Mouse (Mus musculus) C2C12 (cell line): Measurements from ENCODE around the gene Serpinb1a.

Experiments used
- CEBPB ChIP-seq: IDR thresholded peaks from one replicate; pipeline ENCODE4 v1.6.1; 2011; ENCODE audit warnings: low read depth, mild to moderate bottlenecking, control low read depth, moderate library complexity
- CTCF ChIP-seq: IDR thresholded peaks from one replicate; pipeline ENCODE4 v1.5.1; 2011; ENCODE audit not compliant: control insufficient read depth, insufficient read depth, insufficient read length
- FOSL1 ChIP-seq: IDR thresholded peaks from one replicate; pipeline ENCODE4 v1.8.0; 2011; ENCODE audit warnings: mild to moderate bottlenecking, low read length; ENCODE audit not compliant: poor library complexity, insufficient read depth, severe bottlenecking
- MAX ChIP-seq: IDR thresholded peaks from one replicate; pipeline ENCODE4 v1.6.1; 2011; ENCODE audit warnings: mild to moderate bottlenecking, control low read depth
- MYOD1 ChIP-seq: IDR thresholded peaks from one replicate; pipeline ENCODE4 v1.6.1; 2011; ENCODE audit warnings: low read depth; ENCODE audit not compliant: control insufficient read depth, insufficient read length
- MYOG ChIP-seq: IDR thresholded peaks from one replicate; pipeline ENCODE4 v1.6.1; 2011; ENCODE audit not compliant: control insufficient read depth, insufficient read length; ENCODE audit errors: extremely low read depth
- USF1 ChIP-seq: IDR thresholded peaks from one replicate; pipeline ENCODE4 v1.6.1; 2011; ENCODE audit warnings: low read depth, mild to moderate bottlenecking, control low read depth, moderate library complexity

DNA sequence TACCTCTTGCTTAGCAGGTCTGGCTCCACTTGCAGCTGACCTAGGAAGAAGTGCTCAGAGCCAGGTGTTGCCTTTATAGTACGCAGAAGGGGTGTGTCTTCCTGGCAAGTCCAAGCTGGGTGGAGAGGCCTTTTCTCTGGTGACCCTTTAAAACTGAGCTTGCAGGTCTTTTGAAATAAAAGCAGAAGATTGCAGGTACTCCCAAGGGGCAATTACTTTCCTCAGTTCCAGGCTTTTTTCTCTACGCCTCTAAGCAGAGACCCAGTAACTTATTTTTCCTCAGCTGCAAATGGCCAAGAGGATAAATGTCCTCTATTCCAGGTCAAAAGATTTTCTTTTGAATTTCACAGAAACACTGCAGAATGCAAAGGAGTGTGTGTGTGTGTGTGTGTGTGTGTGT is 47.1 kb upstream of the Serpinb1a start, which contains the start of gene Serpinb1c:
- no peak for TF ChIP-seq CTCF
- TF ChIP-seq USF1: no peak
- TF ChIP-seq MYOG: no peak
- no peak for TF ChIP-seq MYOD1
- no peak for TF ChIP-seq CEBPB
- no peak for TF ChIP-seq MAX
- TF ChIP-seq FOSL1: no peak
